10 mouse cellular contexts compared by ENCODE assay signal in genomic region chr2:45105281-45105721, GRCm38 (mm10). TPM values are rescaled to one million over a fixed set of nuclear protein-coding genes. Genes with fewer than 3 reads are reported as not detected.
DNase-seq lines count a peak whose midpoint lies in the region; ATAC-seq and TF ChIP-seq lines count a peak whose summit lies in the region.
"Had no signal": no experiment of that assay in that cellular context is flagged by ENCODE, and none has a peak within 500 bp of the region (broad histone marks: within the 10 kb centered on the region; RNA-seq: fewer than 3 reads in every experiment).

No protein-coding gene starts in this region.

- H3K79me2 ChIP-seq in myocyte (ENCODE audit: control insufficient read depth, insufficient read depth): peaks cover 90% of the 10 kb centered on the region

- H3K9ac ChIP-seq in kidney, postnatal 0 days (ENCODE audit: low read depth, low read length): peak overlapping the region; percentile 35; the same call in 1 of the 2 replicates
- peak overlapping the region; percentile 92 for H3K9ac ChIP-seq in hindbrain, embryonic 14.5 days

- no peak overlapping the region for H3ac ChIP-seq in myocyte (ENCODE audit: control insufficient read depth, insufficient read length)

- no peaks in the 10 kb centered on the region for H3K9me3 ChIP-seq in kidney, postnatal 0 days (replicated peaks; ENCODE audit: low read length)
- no peaks in the 10 kb centered on the region for H3K9me3 ChIP-seq in forebrain, embryonic 10.5 days
- H3K9me3 ChIP-seq in hindbrain, embryonic 14.5 days (ENCODE audit: control insufficient read depth, low read length): no peaks in the 10 kb centered on the region

- no peak for TF ChIP-seq POLR2A in myocyte (IDR thresholded peaks at IDR 0.05; ENCODE audit: insufficient read length, low read depth)

- WGBS in kidney, postnatal 0 days: 62% methylated on average over 6 of the region's 6 CpGs
- WGBS in forebrain, embryonic 10.5 days: 53% methylated on average over 6 of the region's 6 CpGs
- WGBS in hindbrain, embryonic 14.5 days: 28% methylated on average over 6 of the region's 6 CpGs

- H3K4me1 ChIP-seq in kidney, postnatal 0 days (replicated peaks; ENCODE audit: insufficient read depth, low read length): peaks cover 5% of the 10 kb centered on the region; the same call in 1 of the 2 replicates
- H3K4me1 ChIP-seq in forebrain, embryonic 10.5 days: peaks cover 85% of the 10 kb centered on the region
- peaks cover 63% of the 10 kb centered on the region for H3K4me1 ChIP-seq in hindbrain, embryonic 14.5 days (replicated peaks; ENCODE audit: control insufficient read depth, insufficient read depth, low read length)

- 0 out of 2 replicates have a peak overlapping the region, but pooled peaks have one; percentile 48 for H3K27ac ChIP-seq in kidney, postnatal 0 days
- peak overlapping the region; percentile 100 for H3K27ac ChIP-seq in forebrain, embryonic 10.5 days
- H3K27ac ChIP-seq in hindbrain, embryonic 14.5 days: peak overlapping the region; percentile 97

- no peaks in the 10 kb centered on the region for H3K36me3 ChIP-seq in kidney, postnatal 0 days (ENCODE audit: insufficient read depth, low read length)
- no peaks in the 10 kb centered on the region for H3K36me3 ChIP-seq in forebrain, embryonic 10.5 days (replicated peaks)
- H3K36me3 ChIP-seq in hindbrain, embryonic 14.5 days (replicated peaks; ENCODE audit: control insufficient read depth, insufficient read depth): no peaks in the 10 kb centered on the region
- no peaks in the 10 kb centered on the region for H3K36me3 ChIP-seq in myocyte (ENCODE audit: control insufficient read depth, insufficient read depth)

- no peak for ATAC-seq in kidney, postnatal 0 days (replicated peaks; ENCODE audit: low FRiP score, low read depth)
- ATAC-seq in hindbrain, embryonic 14.5 days (ENCODE audit: low FRiP score): 0 out of 2 replicates have a peak, but pooled peaks have one; percentile 14
- no peak for ATAC-seq in frontal cortex, adult (ENCODE audit: low TSS enrichment)

- DNase-seq in kidney, postnatal 0 days (ENCODE audit: low spot score): no peak
- DNase-seq in kidney, adult 18-20 months: no peak
- no peak for DNase-seq in forebrain, embryonic 10.5 days (ENCODE audit: extremely low spot score, low spot score)
- DNase-seq in hindbrain, embryonic 14.5 days (ENCODE audit: low spot score): peak; percentile 22
- no peak for DNase-seq in ovary, postnatal 36 days (ENCODE audit: low spot score)
- DNase-seq in layer of hippocampus, adult 9-11 months: no peak
- DNase-seq: cerebellum, adult 11 months; kidney, adult 11 months had no signal

- no peaks in the 10 kb centered on the region for H3K27me3 ChIP-seq in kidney, postnatal 0 days (ENCODE audit: insufficient read depth, low read length)
- peaks cover 3% of the 10 kb centered on the region; the same call in 1 of the 2 replicates for H3K27me3 ChIP-seq in forebrain, embryonic 10.5 days (ENCODE audit: poor library complexity, severe bottlenecking)
- no peaks in the 10 kb centered on the region for H3K27me3 ChIP-seq in hindbrain, embryonic 14.5 days (ENCODE audit: control insufficient read depth, insufficient read depth, low read length)
- H3K27me3 ChIP-seq in myocyte (ENCODE audit: control insufficient read depth, insufficient read depth, insufficient read length): no peaks in the 10 kb centered on the region

- H3K4me2 ChIP-seq in kidney, postnatal 0 days (ENCODE audit: low read length): peak overlapping the region; percentile 27
- peak overlapping the region; percentile 74 for H3K4me2 ChIP-seq in hindbrain, embryonic 14.5 days (replicated peaks)
- H3K4me2 ChIP-seq in myocyte (ENCODE audit: low read depth): peak overlapping the region; percentile 80

- 0 out of 2 replicates have a peak overlapping the region, but pooled peaks have one; percentile 6 for H3K4me3 ChIP-seq in kidney, postnatal 0 days (replicated peaks; ENCODE audit: low read depth, low read length)
- peak overlapping the region; percentile 1; the same call in 1 of the 2 replicates for H3K4me3 ChIP-seq in forebrain, embryonic 10.5 days
- H3K4me3 ChIP-seq in hindbrain, embryonic 14.5 days (replicated peaks; ENCODE audit: low read length): peak overlapping the region; percentile 78
- no peak overlapping the region for H3K4me3 ChIP-seq in myocyte

- TF ChIP-seq CTCF in kidney, postnatal 0 days (IDR thresholded peaks at IDR 0.05; ENCODE audit: low read depth): no peak

TF ChIP-seq in myocyte, 11 proteins besides CTCF, POLR2A, EP300 and RAD21:
- TF ChIP-seq CEBPB (IDR thresholded peaks at IDR 0.05; ENCODE audit: insufficient read depth, poor library complexity, severe bottlenecking): no peak
- no peak for TF ChIP-seq MAX (IDR thresholded peaks at IDR 0.05; ENCODE audit: low read depth)
- no peak for TF ChIP-seq SRF (IDR thresholded peaks at IDR 0.05; ENCODE audit: control insufficient read depth, insufficient read length, low read depth)
- TF ChIP-seq TCF12 (IDR thresholded peaks at IDR 0.05; ENCODE audit: insufficient read depth, poor library complexity, severe bottlenecking): no peak
- TF ChIP-seq E2F4 (IDR thresholded peaks at IDR 0.05; ENCODE audit: insufficient read depth): no peak
- TF ChIP-seq MYOG (IDR thresholded peaks at IDR 0.05; ENCODE audit: control insufficient read depth in 1 of 3, insufficient read depth in 1 of 3, insufficient read length in 2 of 3, low read depth in 2 of 3): no peak
- no peak for TF ChIP-seq MYOD1 (IDR thresholded peaks at IDR 0.05; ENCODE audit: control insufficient read depth in 1 of 3, insufficient read length in 2 of 3, low read depth in 2 of 3)
- TF ChIP-seq USF1 (IDR thresholded peaks at IDR 0.05; ENCODE audit: low read depth): no peak
- no peak for TF ChIP-seq REST (IDR thresholded peaks at IDR 0.05; ENCODE audit: insufficient read depth, insufficient read length)
- TF ChIP-seq TCF3 (IDR thresholded peaks at IDR 0.05; ENCODE audit: insufficient read length, low read depth): no peak
- TF ChIP-seq POLR2AphosphoS2 (IDR thresholded peaks at IDR 0.05; ENCODE audit: insufficient read length, low read depth): no peak

RNA-seq across cellular contexts. Expression of gene Zeb2, which starts 11.9 kb away (rescaled TPM):
- polyA plus RNA-seq in kidney, postnatal 0 days (2015; fragmentation: Nextera tagmentation; extraction: Ambion mirVana): 31.4 and 34.1 TPM in 2 replicates
- polyA plus RNA-seq in forebrain, embryonic 10.5 days (2016; fragmentation: Nextera tagmentation; extraction: Ambion mirVana): 30.2 and 30.4 TPM in 2 replicates
- polyA plus RNA-seq in hindbrain, embryonic 14.5 days (2014; fragmentation: Nextera tagmentation; extraction: Ambion mirVana): 38.8 and 41.9 TPM in 2 replicates
- 10.8 TPM for polyA plus RNA-seq in myocyte (2012; fragmentation: generic; extraction: Trizol)

Comparison
In these comparisons a context has a peak if more than half of its experiments do, and no peak if none do; other contexts are left out.
1. H3K27ac ChIP-seq: peak in every context shown above with its lines; median percentile 100 in forebrain, embryonic 10.5 days; 97 in hindbrain, embryonic 14.5 days; 48 in kidney, postnatal 0 days.
2. H3K4me2 ChIP-seq: peak in every context shown above with its lines; median percentile 80 in myocyte; 74 in hindbrain, embryonic 14.5 days; 27 in kidney, postnatal 0 days.